Comparison of ENCODE assay signal across 7 mouse cellular contexts in the genomic region with DNA sequence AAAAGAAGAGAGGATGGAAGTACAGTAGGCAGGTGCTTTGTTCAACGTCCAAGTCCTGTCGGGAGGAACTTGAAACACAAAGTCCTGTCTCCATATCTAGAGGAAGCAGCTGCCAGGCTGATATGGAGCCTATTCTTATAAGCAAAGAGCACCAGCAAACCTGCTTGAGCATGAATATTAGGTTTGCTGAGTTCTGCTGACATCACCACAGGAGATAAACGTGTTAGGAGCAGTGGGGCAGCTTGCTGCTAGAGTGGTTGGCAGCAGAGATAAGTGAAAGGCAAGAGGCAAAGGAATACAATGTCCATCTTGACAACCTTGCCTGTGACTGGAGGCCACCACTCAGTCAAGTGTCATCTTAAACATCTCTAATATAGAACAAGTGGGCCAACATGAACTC.
DNase-seq lines count a peak whose midpoint lies in the region; ATAC-seq and TF ChIP-seq lines count a peak whose summit lies in the region.
"Not testable (repeated sequence)": the region's sequence is repeated elsewhere in the genome, so short reads cannot be mapped to it uniquely, and the experiment has no call there.

No protein-coding gene starts in this region.

- not testable (repeated sequence) for DNase-seq in limb, embryonic 11.5 days (ENCODE audit: low spot score); liver, embryonic 14.5 days (ENCODE audit: low read depth in 3 of 3, low spot score in 3 of 3); lung, embryonic 14.5 days

- ATAC-seq in erythroid progenitor cell, adult 5-6 weeks (replicated peaks; ENCODE audit: low FRiP score, poor library complexity, severe bottlenecking): peak; percentile 63
- ATAC-seq in heart, embryonic 14.5 days (ENCODE audit: insufficient number of reproducible peaks, insufficient read depth, low FRiP score, low read depth): peak; percentile 76
- ATAC-seq in hematopoietic stem cell, adult 5-6 weeks (replicated peaks in 1 of 2; ENCODE audit: insufficient read depth in 1 of 2, low FRiP score in 2 of 2, low TSS enrichment in 1 of 2, low read depth in 1 of 2, poor library complexity in 2 of 2, severe bottlenecking in 2 of 2): peak; percentile 32 to 66; a peak in 1 of 4 replicates
- ATAC-seq in limb, embryonic 11.5 days (ENCODE audit: insufficient number of reproducible peaks, low FRiP score, low TSS enrichment, low read depth): peak; percentile 3; the same call in 1 of the 2 replicates
- peak; percentile 89 for ATAC-seq in liver, embryonic 14.5 days (ENCODE audit: insufficient read depth)
- peak; percentile 73 for ATAC-seq in lung, embryonic 14.5 days (ENCODE audit: insufficient read depth)
- ATAC-seq in stomach, embryonic 15.5 days (ENCODE audit: insufficient read depth, low FRiP score, low read depth): peak; percentile 58; the same call in 1 of the 2 replicates

- TF ChIP-seq EP300 in liver, embryonic 14.5 days (IDR thresholded peaks at IDR 0.05; ENCODE audit: low read depth): not testable (repeated sequence)

- H3K4me2 ChIP-seq in heart, embryonic 14.5 days (ENCODE audit: low read length); limb, embryonic 11.5 days (ENCODE audit: low read depth, severe bottlenecking); liver, embryonic 14.5 days (ENCODE audit: low read depth); lung, embryonic 14.5 days; stomach, embryonic 15.5 days: not testable (repeated sequence)

- H3K4me3 ChIP-seq in heart, embryonic 14.5 days (ENCODE audit: control insufficient read depth in 1 of 2, insufficient read depth in 1 of 2, low read depth in 1 of 2, low read length in 2 of 2); limb, embryonic 11.5 days (ENCODE audit: low read depth, low read length); liver, embryonic 14.5 days (ENCODE audit: insufficient read depth in 1 of 2, low read depth in 2 of 2, low read length in 2 of 2); lung, embryonic 14.5 days (ENCODE audit: low read depth, low read length); stomach, embryonic 15.5 days (replicated peaks): not testable (repeated sequence)

- not testable (repeated sequence) for H3K27ac ChIP-seq in heart, embryonic 14.5 days (replicated peaks in 1 of 2; ENCODE audit: control insufficient read depth in 1 of 2, insufficient read depth in 1 of 2, low read depth in 2 of 2, low read length in 2 of 2); limb, embryonic 11.5 days (replicated peaks; ENCODE audit: low read depth, low read length); liver, embryonic 14.5 days; lung, embryonic 14.5 days (ENCODE audit: low read depth); stomach, embryonic 15.5 days

- H3K27me3 ChIP-seq in heart, embryonic 14.5 days (ENCODE audit: control insufficient read depth, insufficient read depth, low read length); limb, embryonic 11.5 days (ENCODE audit: control insufficient read depth, insufficient read depth, low read length); liver, embryonic 14.5 days (ENCODE audit: control insufficient read depth, insufficient read depth, low read length); lung, embryonic 14.5 days (ENCODE audit: insufficient read depth, low read length); stomach, embryonic 15.5 days (replicated peaks): not testable (repeated sequence)

- TF ChIP-seq CTCF in liver, embryonic 14.5 days (IDR thresholded peaks at IDR 0.05; ENCODE audit: low read depth); lung, embryonic 14.5 days (IDR thresholded peaks at IDR 0.05; ENCODE audit: low read depth): not testable (repeated sequence)

- not testable (repeated sequence) for H3K9me3 ChIP-seq in heart, embryonic 14.5 days (ENCODE audit: control insufficient read depth, low read length); limb, embryonic 11.5 days (ENCODE audit: control insufficient read depth, low read length); liver, embryonic 14.5 days (ENCODE audit: control insufficient read depth, low read length); lung, embryonic 14.5 days (ENCODE audit: low read depth, low read length); stomach, embryonic 15.5 days

- H3K9ac ChIP-seq in heart, embryonic 14.5 days (ENCODE audit: low read length); limb, embryonic 11.5 days (ENCODE audit: low read length); liver, embryonic 14.5 days (replicated peaks); lung, embryonic 14.5 days; stomach, embryonic 15.5 days: not testable (repeated sequence)

- H3K4me1 ChIP-seq in heart, embryonic 14.5 days (ENCODE audit: control insufficient read depth in 2 of 2, insufficient read depth in 2 of 2, low read length in 2 of 2); limb, embryonic 11.5 days (ENCODE audit: control insufficient read depth, insufficient read depth, low read length); lung, embryonic 14.5 days (ENCODE audit: insufficient read depth); stomach, embryonic 15.5 days: not testable (repeated sequence)
- peaks cover 9 to 10% of the 10 kb centered on the region in 2 experiments for H3K4me1 ChIP-seq in liver, embryonic 14.5 days (replicated peaks; ENCODE audit: control insufficient read depth in 2 of 2, insufficient read depth in 2 of 2, low read length in 1 of 2)

- no CpG with 5 or more reads among the region's 3 CpGs for WGBS in heart, embryonic 14.5 days
- no CpG with 5 or more reads among the region's 3 CpGs for WGBS in limb, embryonic 11.5 days
- no CpG with 5 or more reads among the region's 3 CpGs for WGBS in liver, embryonic 14.5 days (ENCODE audit: insufficient replicate concordance)
- whole genome bisulfite sequencing in lung, embryonic 14.5 days: no CpG with 5 or more reads among the region's 3 CpGs
- WGBS in stomach, embryonic 15.5 days: 60% methylated on average over 1 of the region's 3 CpGs

- H3K36me3 ChIP-seq in heart, embryonic 14.5 days (ENCODE audit: control insufficient read depth, insufficient read depth, low read length); limb, embryonic 11.5 days (ENCODE audit: control insufficient read depth, insufficient read depth, low read length); liver, embryonic 14.5 days (replicated peaks; ENCODE audit: control insufficient read depth, insufficient read depth, low read depth); lung, embryonic 14.5 days (ENCODE audit: insufficient read depth); stomach, embryonic 15.5 days: not testable (repeated sequence)

Comparison
In these comparisons a context has a peak if more than half of its experiments do, and no peak if none do; other contexts are left out.
1. ATAC-seq: peak in every context shown above with its lines; median percentile 89 in liver, embryonic 14.5 days; 76 in heart, embryonic 14.5 days; 73 in lung, embryonic 14.5 days; 63 in erythroid progenitor cell, adult 5-6 weeks; 58 in stomach, embryonic 15.5 days; 49 in hematopoietic stem cell, adult 5-6 weeks; 3 in limb, embryonic 11.5 days.